Mouse (Mus musculus): ENCODE measurements at regions not wholly inside any gene's neighbourhood (a gene's known extent, or its start where the extent isn't known, plus 50 kb on each side); places are given as distances from the start of the nearest gene placed in this dataset.

DNA sequence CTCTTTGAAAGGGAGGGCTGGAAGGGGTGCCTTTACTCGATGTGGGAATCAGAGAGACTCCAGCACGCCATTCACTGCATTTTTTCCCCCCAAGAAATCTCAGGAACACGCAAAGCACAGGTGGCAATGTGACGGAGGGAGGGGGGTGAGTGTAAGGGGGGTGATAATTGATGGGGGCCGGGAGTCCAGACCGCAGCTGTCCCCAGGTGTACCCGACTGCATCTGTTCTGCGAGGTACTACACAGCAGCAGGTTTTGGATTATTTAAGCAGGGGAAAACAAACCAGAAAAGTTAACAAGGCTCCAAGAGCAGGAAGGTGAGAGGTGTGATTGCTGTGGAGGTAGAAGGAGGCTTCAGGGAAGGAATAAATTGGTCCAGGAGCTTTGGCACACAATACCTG, 153.8 kb upstream of the Satb1 start:
- in situ Hi-C loops (cut with MboI; ENCODE audit: low pct_ligation_motif_present, low pct_unique_long_range_greater_than_20kb, low sequenced_read_pairs), result no loop called here
- DNase-seq (ENCODE audit: extremely low read depth), result no peak
- no peak overlapping the region for H3K9ac ChIP-seq (ENCODE audit: insufficient read depth, low read depth)
- no peaks in the 10 kb centered on the region for H3K36me3 ChIP-seq (replicated peaks in 1 of 2; ENCODE audit: control insufficient read depth in 1 of 2, insufficient read depth in 1 of 2, low read length in 1 of 2)
- H3K27me3 ChIP-seq (replicated peaks), result no peaks in the 10 kb centered on the region
- no peaks in the 10 kb centered on the region for H3K4me1 ChIP-seq (ENCODE audit: control insufficient read depth in 1 of 2, insufficient read depth in 2 of 2)
- peaks cover 66% of the 10 kb centered on the region for H3K9me3 ChIP-seq (replicated peaks; ENCODE audit: low read length)
- TF ChIP-seq GABPA (IDR thresholded peaks at IDR 0.05; ENCODE audit: insufficient replicate concordance, low read depth, low read length), result no peak
- no peak for TF ChIP-seq MAFK (IDR thresholded peaks at IDR 0.05; ENCODE audit: insufficient replicate concordance, low read length)
- no peak for TF ChIP-seq NELFE (IDR thresholded peaks at IDR 0.05; ENCODE audit: low read depth, low read length)
- no peak for TF ChIP-seq SMC3 (IDR thresholded peaks at IDR 0.05; ENCODE audit: low read depth, low read length)
- TF ChIP-seq MYC (IDR thresholded peaks at IDR 0.05; ENCODE audit: low read depth, low read length), result no peak
- no peak for TF ChIP-seq MXI1 (IDR thresholded peaks at IDR 0.05; ENCODE audit: low read depth, low read length)
- TF ChIP-seq NRF1 (IDR thresholded peaks at IDR 0.05; ENCODE audit: low read depth, low read length), result no peak
- TF ChIP-seq MEF2A (IDR thresholded peaks at IDR 0.05; ENCODE audit: borderline replicate concordance, low read depth, low read length), result no peak
- no peak for TF ChIP-seq USF2 (conservative IDR thresholded peaks at IDR 0.05; ENCODE audit: low read depth, low read length)
- TF ChIP-seq CTCF (conservative IDR thresholded peaks at IDR 0.05 in 1 of 2, IDR thresholded peaks at IDR 0.05 in 1 of 2; ENCODE audit: low read depth in 2 of 2, low read length in 2 of 2), result no peak
- TF ChIP-seq POLR2AphosphoS2 (IDR thresholded peaks at IDR 0.05; ENCODE audit: low read depth, low read length), result no peak
- no peak for TF ChIP-seq ZNF384 (IDR thresholded peaks at IDR 0.05; ENCODE audit: low read depth, low read length)
- no peak for TF ChIP-seq ZC3H11A (IDR thresholded peaks at IDR 0.05; ENCODE audit: low read depth, low read length)
- no peak for TF ChIP-seq ZKSCAN1 (IDR thresholded peaks at IDR 0.05; ENCODE audit: borderline replicate concordance, low read depth, low read length)
- TF ChIP-seq ETS1 (conservative IDR thresholded peaks at IDR 0.05; ENCODE audit: low read depth, low read length), result no peak
- no peak for TF ChIP-seq CHD1 (IDR thresholded peaks at IDR 0.05; ENCODE audit: low read depth, low read length)
- TF ChIP-seq ZMIZ1 (IDR thresholded peaks at IDR 0.05; ENCODE audit: low read depth, low read length), result no peak
- TF ChIP-seq IRF4 (IDR thresholded peaks at IDR 0.05; ENCODE audit: low read depth, low read length), result no peak
- no peak overlapping the region for H3K4me2 ChIP-seq (ENCODE audit: insufficient read depth, low read depth, poor library complexity, severe bottlenecking)
- dilution Hi-C loops (cut with MboI; ENCODE audit: extremely low pct_ligation_motif_present, extremely low pct_unique_long_range_greater_than_20kb, low sequenced_read_pairs), result no loop called here
- H3K4me3 ChIP-seq (replicated peaks in 1 of 3; ENCODE audit: low read depth in 2 of 3, low read length in 2 of 3, poor library complexity in 1 of 3), result no peak overlapping the region
- H3K79me2 ChIP-seq (replicated peaks; ENCODE audit: control insufficient read depth, extremely low read depth, insufficient read depth, poor library complexity, severe bottlenecking), result no peaks in the 10 kb centered on the region
- no peak overlapping the region for H3K27ac ChIP-seq (ENCODE audit: insufficient read depth, low read depth)

DNA sequence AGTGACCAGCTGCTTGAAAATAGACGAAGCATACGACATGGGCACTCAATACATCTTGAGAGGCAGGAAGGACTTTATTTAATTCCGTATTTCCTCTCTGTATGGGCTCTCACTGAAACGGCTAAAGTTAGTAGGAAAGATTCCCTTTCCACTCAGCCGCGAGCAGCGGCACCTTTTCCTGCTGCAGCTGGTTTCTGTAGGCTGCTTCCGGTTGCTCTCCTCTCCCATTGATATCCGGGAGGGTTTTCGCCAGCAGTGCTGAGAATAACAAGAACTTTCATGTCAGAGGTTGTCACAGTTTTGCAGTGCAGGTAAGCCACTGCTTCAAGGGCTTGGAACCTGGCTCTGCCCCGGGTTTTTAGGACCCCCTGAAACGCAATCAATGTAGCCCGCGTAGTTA, 153.1 kb upstream of the Satb1 start:
- no peak overlapping the region for H3K9ac ChIP-seq (ENCODE audit: insufficient read depth, low read depth)
- DNase-seq (ENCODE audit: extremely low read depth), result no peak
- H3K36me3 ChIP-seq (replicated peaks in 1 of 2; ENCODE audit: control insufficient read depth in 1 of 2, insufficient read depth in 1 of 2, low read length in 1 of 2), result no peaks in the 10 kb centered on the region
- no peak overlapping the region for H3K4me3 ChIP-seq (replicated peaks in 1 of 3; ENCODE audit: low read depth in 2 of 3, low read length in 2 of 3, poor library complexity in 1 of 3)
- no peak for TF ChIP-seq JUND (conservative IDR thresholded peaks at IDR 0.05; ENCODE audit: low read depth, low read length)
- TF ChIP-seq TCF12 (IDR thresholded peaks at IDR 0.05; ENCODE audit: low read depth, low read length), result no peak
- no peak for TF ChIP-seq NELFE (IDR thresholded peaks at IDR 0.05; ENCODE audit: low read depth, low read length)
- TF ChIP-seq ELF1 (IDR thresholded peaks at IDR 0.05; ENCODE audit: low read depth, low read length), result no peak
- TF ChIP-seq MAX (IDR thresholded peaks at IDR 0.05; ENCODE audit: low read length), result no peak
- TF ChIP-seq ZNF384 (IDR thresholded peaks at IDR 0.05; ENCODE audit: low read depth, low read length), result no peak
- no peak for TF ChIP-seq GABPA (IDR thresholded peaks at IDR 0.05; ENCODE audit: insufficient replicate concordance, low read depth, low read length)
- TF ChIP-seq USF2 (conservative IDR thresholded peaks at IDR 0.05; ENCODE audit: low read depth, low read length), result no peak
- TF ChIP-seq IRF4 (IDR thresholded peaks at IDR 0.05; ENCODE audit: low read depth, low read length), result no peak
- no peak for TF ChIP-seq NRF1 (IDR thresholded peaks at IDR 0.05; ENCODE audit: low read depth, low read length)
- TF ChIP-seq HCFC1 (IDR thresholded peaks at IDR 0.05; ENCODE audit: low read depth, low read length), result no peak
- no peak for TF ChIP-seq MXI1 (IDR thresholded peaks at IDR 0.05; ENCODE audit: low read depth, low read length)
- TF ChIP-seq CHD2 (IDR thresholded peaks at IDR 0.05; ENCODE audit: low read length), result no peak
- no peak for TF ChIP-seq SMC3 (IDR thresholded peaks at IDR 0.05; ENCODE audit: low read depth, low read length)
- TF ChIP-seq ZMIZ1 (IDR thresholded peaks at IDR 0.05; ENCODE audit: low read depth, low read length), result no peak
- no peak for TF ChIP-seq MYC (IDR thresholded peaks at IDR 0.05; ENCODE audit: low read depth, low read length)
- no peak for TF ChIP-seq TBP (conservative IDR thresholded peaks at IDR 0.05; ENCODE audit: low read depth, low read length)
- in situ Hi-C loops (cut with MboI; ENCODE audit: low pct_ligation_motif_present, low pct_unique_long_range_greater_than_20kb, low sequenced_read_pairs) (no loop called here), dilution Hi-C loops (cut with MboI; ENCODE audit: extremely low pct_ligation_motif_present, extremely low pct_unique_long_range_greater_than_20kb, low sequenced_read_pairs) (no loop called here)
- no peak overlapping the region for H3K4me2 ChIP-seq (ENCODE audit: insufficient read depth, low read depth, poor library complexity, severe bottlenecking)
- no peaks in the 10 kb centered on the region for H3K79me2 ChIP-seq (replicated peaks; ENCODE audit: control insufficient read depth, extremely low read depth, insufficient read depth, poor library complexity, severe bottlenecking)
- no peaks in the 10 kb centered on the region for H3K4me1 ChIP-seq (ENCODE audit: control insufficient read depth in 1 of 2, insufficient read depth in 2 of 2)
- H3K9me3 ChIP-seq (replicated peaks; ENCODE audit: low read length), result peaks cover 66% of the 10 kb centered on the region
- no peaks in the 10 kb centered on the region for H3K27me3 ChIP-seq (replicated peaks)
- no peak overlapping the region for H3K27ac ChIP-seq (ENCODE audit: insufficient read depth, low read depth)

Measured in CH12.LX (cell line).